Mouse (Mus musculus): ENCODE data around the gene Rgs4.

GRCm38 (mm10) chr1:169721836-169722235, 25.6 kb downstream of the Rgs4 start:
- TF ChIP-seq E2F4 (IDR thresholded peaks at IDR 0.05; ENCODE audit: insufficient read depth), result no peak
- no peak for TF ChIP-seq USF1 (IDR thresholded peaks at IDR 0.05; ENCODE audit: low read depth)
- TF ChIP-seq MAX (IDR thresholded peaks at IDR 0.05; ENCODE audit: low read depth), result no peak
- no peak for TF ChIP-seq POLR2A (IDR thresholded peaks at IDR 0.05; ENCODE audit: insufficient read length, low read depth)

Data from myocyte (in vitro differentiated cells).